Mouse (Mus musculus) kidney, embryonic 14.5 days (tissue): ENCODE data around the gene Tacr2. TPM values are rescaled to one million over a fixed set of nuclear protein-coding genes. Genes with fewer than 3 reads are reported as not detected.
A peak's percentile ranks its signal among the peaks of the same experiment; 100 is the strongest.

Source experiments
- ATAC-seq: fragments of 200-750 bp; cut with Nextera tagmentation; 2 replicates; pipeline ENCODE4 v1.8.0; 2017; ENCODE audit warnings: moderate number of reproducible peaks, mild to moderate bottlenecking, moderate TSS enrichment, moderate library complexity; ENCODE audit not compliant: low FRiP score, low TSS enrichment
- H3K27ac ChIP-seq: fragments of 300-500 bp; sonication (generic); 2 replicates; pipeline ENCODE4 v1.5.1; 2014; ENCODE audit warnings: low read depth, mild to moderate bottlenecking, low read length, moderate library complexity, mixed read lengths
- H3K27me3 ChIP-seq: fragments of 300-500 bp; sonication (generic); 2 replicates; pipeline ENCODE4 v1.6.1; 2014; ENCODE audit warnings: mild to moderate bottlenecking, low read length; ENCODE audit not compliant: control insufficient read depth, insufficient read depth
- H3K36me3 ChIP-seq: fragments of 300-500 bp; sonication (generic); 2 replicates; pipeline ENCODE4 v1.6.1; 2014; ENCODE audit warnings: low read length, mixed read lengths; ENCODE audit not compliant: control insufficient read depth, insufficient read depth
- H3K4me1 ChIP-seq: fragments of 300-500 bp; sonication (generic); 2 replicates; pipeline ENCODE4 v1.6.1; 2014; ENCODE audit warnings: low read length, mixed read lengths; ENCODE audit not compliant: control insufficient read depth, insufficient read depth
- H3K4me2 ChIP-seq: fragments of 300-500 bp; sonication (generic); replicated peaks from 2 replicates; pipeline ENCODE4 v1.6.1; 2014; ENCODE audit warnings: low read depth, mild to moderate bottlenecking, low read length
- H3K4me3 ChIP-seq: fragments of 300-500 bp; sonication (generic); 2 replicates; pipeline ENCODE4 v1.5.1; 2014; ENCODE audit warnings: mild to moderate bottlenecking, low read length
- H3K9ac ChIP-seq: fragments of 300-500 bp; sonication (generic); 2 replicates; pipeline ENCODE4 v1.6.1; 2014; ENCODE audit warnings: low read depth, mild to moderate bottlenecking, low read length, moderate library complexity
- H3K9me3 ChIP-seq: fragments of 300-500 bp; sonication (generic); 2 replicates; pipeline ENCODE4 v1.6.1; 2016; ENCODE audit warnings: low read length; ENCODE audit not compliant: control insufficient read depth
- WGBS: fragments of 180-500 bp; shearing (Covaris S2); extraction: QIAGEN DNeasy Blood & Tissue Kit; methylation state at CpG from one replicate; pipeline ENCODE4 v1.1.7; 2014; 5-methylcytosine and 5-hydroxymethylcytosine counted together
- polyA plus RNA-seq: library from polyadenylated mRNA; unstranded; fragments of >200 nt; fragmentation: Nextera tagmentation; extraction: Ambion mirVana; gene quantifications from 2 replicates; pipeline ENCODE4 v1.2.1, GENCODE M21; 2014

The Tacr2 gene
- polyA plus RNA-seq, 1 experiment from 2014 or later, result not detected

DNA sequence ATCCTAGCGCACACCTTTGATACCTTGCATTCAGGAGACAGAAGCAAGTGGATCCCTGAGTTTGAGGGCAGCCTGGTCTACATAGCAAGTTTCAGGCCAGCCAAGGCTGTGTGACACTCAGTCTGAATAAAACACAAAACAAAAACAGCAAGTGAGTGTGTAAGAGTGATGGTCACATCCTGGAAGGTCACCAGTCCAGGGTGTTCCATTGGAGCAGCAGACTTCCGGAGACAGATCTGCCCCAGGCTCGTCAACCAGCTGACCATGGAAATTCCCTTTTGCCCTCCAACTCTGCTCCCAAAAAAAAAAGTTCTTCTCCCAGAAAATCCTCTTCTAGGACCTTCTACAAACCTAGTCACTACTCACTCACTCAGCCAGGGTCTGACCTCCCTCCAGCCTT is 20.4 kb upstream of the Tacr2 start:
- H3K4me1 ChIP-seq, result peaks cover 10% of the 10 kb centered on the region
- ATAC-seq, result no peak
- no peak overlapping the region; the same call in 1 of the 2 replicates for H3K4me2 ChIP-seq
- H3K9me3 ChIP-seq, result no peaks in the 10 kb centered on the region
- no peaks in the 10 kb centered on the region for H3K36me3 ChIP-seq
- H3K9ac ChIP-seq, result no peak overlapping the region
- no peaks in the 10 kb centered on the region for H3K27me3 ChIP-seq
- H3K4me3 ChIP-seq, result no peak overlapping the region
- H3K27ac ChIP-seq, result no peak overlapping the region; the same call in 1 of the 2 replicates
- 59% methylated on average over 3 of the region's 3 CpGs for WGBS

- 89% methylated on average over 6 of the region's 6 CpGs for WGBS
Measured at GRCm38 (mm10) chr10:62236165-62236564, 16.1 kb upstream of the Tacr2 start.

DNA sequence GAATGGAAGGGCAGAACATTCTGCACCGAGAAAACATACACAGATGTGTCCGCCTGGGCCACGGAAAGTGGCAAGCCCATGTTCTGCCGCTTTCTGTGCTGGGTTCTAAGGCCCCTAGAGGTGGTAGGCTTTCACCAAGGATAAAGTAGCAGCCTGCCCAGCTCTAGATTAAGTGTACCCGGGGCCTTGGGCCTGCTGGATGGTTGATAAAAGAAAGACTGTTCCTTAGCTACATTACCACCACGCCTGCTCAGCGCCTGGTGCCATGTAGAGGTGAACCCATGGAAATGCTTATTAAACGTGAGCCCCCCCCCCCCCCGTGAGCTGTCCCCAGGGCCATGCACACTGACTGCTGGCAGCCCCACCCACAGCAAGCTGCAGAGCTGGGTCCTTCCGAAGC is 15.0 kb upstream of the Tacr2 start:
- no peak for ATAC-seq
- WGBS, result 84% methylated on average over 10 of the region's 10 CpGs
- H3K9me3 ChIP-seq, result no peaks in the 10 kb centered on the region

More at GRCm38 (mm10) chr10:62236165-62236564, 16.1 kb upstream of the Tacr2 start:
- no peaks in the 10 kb centered on the region for H3K36me3 ChIP-seq
- H3K27ac ChIP-seq, result no peak overlapping the region
- H3K9me3 ChIP-seq, result no peaks in the 10 kb centered on the region
- no peak for ATAC-seq
- no peak overlapping the region for H3K4me2 ChIP-seq
- no peak overlapping the region for H3K4me3 ChIP-seq
- H3K27me3 ChIP-seq, result no peaks in the 10 kb centered on the region
- H3K4me1 ChIP-seq, result peaks cover 19% of the 10 kb centered on the region
- no peak overlapping the region for H3K9ac ChIP-seq

GRCm38 (mm10) chr10:62238688-62239087 is 13.6 kb upstream of the Tacr2 start:
- 94% methylated on average over 3 of the region's 3 CpGs for WGBS
- Histone ChIP-seq H3K27me3 (no peaks in the 10 kb centered on the region), H3K27ac (peak overlapping the region; percentile 11; the same call in 1 of the 2 replicates)

More for the DNA sequence above, 15.0 kb upstream of the Tacr2 start:
- no peaks in the 10 kb centered on the region for H3K27me3 ChIP-seq
- no peak overlapping the region for H3K4me3 ChIP-seq
- H3K36me3 ChIP-seq, result no peaks in the 10 kb centered on the region
- H3K4me2 ChIP-seq, result no peak overlapping the region
- H3K27ac ChIP-seq, result no peak overlapping the region
- peaks cover 13% of the 10 kb centered on the region for H3K4me1 ChIP-seq
- no peak overlapping the region for H3K9ac ChIP-seq

GRCm38 (mm10) chr10:62239270-62239669 is 13.0 kb upstream of the Tacr2 start:
- no peaks in the 10 kb centered on the region for H3K9me3 ChIP-seq
- ATAC-seq, result peak; percentile 85
- no peak overlapping the region for H3K4me3 ChIP-seq
- no peaks in the 10 kb centered on the region for H3K36me3 ChIP-seq
- no peaks in the 10 kb centered on the region for H3K27me3 ChIP-seq
- H3K27ac ChIP-seq, result peak overlapping the region; percentile 11; the same call in 1 of the 2 replicates
- no peak overlapping the region for H3K4me2 ChIP-seq
- H3K4me1 ChIP-seq, result peaks cover 13% of the 10 kb centered on the region
- H3K9ac ChIP-seq, result no peak overlapping the region
- 25% methylated on average over 6 of the region's 6 CpGs for WGBS

More at GRCm38 (mm10) chr10:62238688-62239087, 13.6 kb upstream of the Tacr2 start:
- Histone ChIP-seq H3K4me1 (peaks cover 13% of the 10 kb centered on the region), H3K36me3 (no peaks in the 10 kb centered on the region), H3K9me3 (no peaks in the 10 kb centered on the region), H3K4me2 (no peak overlapping the region), H3K9ac (no peak overlapping the region), H3K4me3 (no peak overlapping the region)
- no peak for ATAC-seq

- Histone ChIP-seq H3K27ac (no peak overlapping the region), H3K9ac (no peak overlapping the region), H3K4me1 (peaks cover 15% of the 10 kb centered on the region), H3K27me3 (no peaks in the 10 kb centered on the region), H3K4me2 (no peak overlapping the region), H3K9me3 (no peaks in the 10 kb centered on the region), H3K36me3 (no peaks in the 10 kb centered on the region), H3K4me3 (no peak overlapping the region)
- WGBS, result 86% methylated on average over 10 of the region's 10 CpGs
- no peak for ATAC-seq
Measured at GRCm38 (mm10) chr10:62242358-62242757, 9.9 kb upstream of the Tacr2 start.

DNA sequence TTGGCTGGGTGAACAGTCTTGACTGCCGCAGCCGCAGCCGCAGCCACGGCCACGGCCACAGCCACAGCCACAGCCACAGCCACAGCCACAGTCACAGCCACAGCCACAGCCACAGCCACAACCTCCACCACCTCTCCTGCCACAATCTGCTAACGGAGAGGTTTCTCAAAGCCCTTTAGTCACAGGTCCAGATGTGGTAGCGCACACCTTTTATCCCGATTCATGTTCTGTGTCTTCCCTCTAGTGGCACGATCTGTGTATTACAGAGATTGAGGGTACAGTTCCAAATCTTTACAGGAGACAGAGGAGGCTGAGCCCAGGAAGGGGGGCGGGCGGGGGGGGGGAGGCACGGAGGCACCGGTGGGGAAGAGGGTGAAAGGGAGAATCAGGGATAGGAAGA is 9.3 kb upstream of the Tacr2 start:
- 58% methylated on average over 13 of the region's 13 CpGs for WGBS
- no peak overlapping the region for H3K27ac ChIP-seq
- no peak overlapping the region for H3K4me2 ChIP-seq
- H3K4me3 ChIP-seq, result no peak overlapping the region
- peaks cover 19% of the 10 kb centered on the region for H3K4me1 ChIP-seq
- no peak overlapping the region for H3K9ac ChIP-seq
- ATAC-seq, result peak; percentile 22; the same call in 1 of the 2 replicates
- no peaks in the 10 kb centered on the region for H3K27me3 ChIP-seq
- no peaks in the 10 kb centered on the region for H3K36me3 ChIP-seq
- no peaks in the 10 kb centered on the region for H3K9me3 ChIP-seq

GRCm38 (mm10) chr10:62244067-62244466 is 8.2 kb upstream of the Tacr2 start:
- no peaks in the 10 kb centered on the region for H3K9me3 ChIP-seq
- no peaks in the 10 kb centered on the region for H3K36me3 ChIP-seq
- no peak overlapping the region for H3K4me2 ChIP-seq
- WGBS, result 92% methylated on average over 9 of the region's 9 CpGs
- peaks cover 16% of the 10 kb centered on the region for H3K4me1 ChIP-seq
- no peak overlapping the region for H3K9ac ChIP-seq
- H3K4me3 ChIP-seq, result no peak overlapping the region
- H3K27ac ChIP-seq, result no peak overlapping the region
- H3K27me3 ChIP-seq, result no peaks in the 10 kb centered on the region
- no peak for ATAC-seq

DNA sequence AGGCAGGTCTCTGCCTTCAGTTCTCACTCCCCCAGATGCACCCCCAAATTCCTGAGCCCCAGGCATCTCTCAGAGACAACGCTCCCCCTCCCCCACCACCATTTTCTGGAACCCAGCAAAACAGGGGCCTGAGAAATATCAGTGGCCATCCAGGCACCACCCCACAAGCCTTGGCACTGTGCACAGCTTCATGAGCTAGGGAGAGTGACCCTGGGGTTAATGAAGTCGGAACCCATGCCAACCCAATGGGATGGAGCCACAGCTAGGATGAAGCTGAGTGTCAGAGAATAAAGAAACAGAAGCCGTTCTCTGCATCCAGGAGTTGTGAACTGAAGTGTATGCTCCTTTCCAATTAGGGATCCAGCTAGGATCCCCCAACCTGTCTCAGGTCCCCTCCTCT is 5.1 kb upstream of the Tacr2 start:
- Histone ChIP-seq H3K4me3 (no peak overlapping the region), H3K9me3 (no peaks in the 10 kb centered on the region), H3K27ac (no peak overlapping the region), H3K4me2 (no peak overlapping the region), H3K27me3 (no peaks in the 10 kb centered on the region), H3K9ac (no peak overlapping the region), H3K4me1 (peaks cover 6% of the 10 kb centered on the region; the same call in 1 of the 2 replicates), H3K36me3 (no peaks in the 10 kb centered on the region)
- ATAC-seq, result no peak
- 62% methylated on average over 3 of the region's 3 CpGs for WGBS
